Mouse (Mus musculus): ENCODE measurements around the gene Pmf1.
"Not testable (repeated sequence)": the region's sequence is repeated elsewhere in the genome, so short reads cannot be mapped to it uniquely, and the experiment has no call there.

Pmf1 gene

DNA sequence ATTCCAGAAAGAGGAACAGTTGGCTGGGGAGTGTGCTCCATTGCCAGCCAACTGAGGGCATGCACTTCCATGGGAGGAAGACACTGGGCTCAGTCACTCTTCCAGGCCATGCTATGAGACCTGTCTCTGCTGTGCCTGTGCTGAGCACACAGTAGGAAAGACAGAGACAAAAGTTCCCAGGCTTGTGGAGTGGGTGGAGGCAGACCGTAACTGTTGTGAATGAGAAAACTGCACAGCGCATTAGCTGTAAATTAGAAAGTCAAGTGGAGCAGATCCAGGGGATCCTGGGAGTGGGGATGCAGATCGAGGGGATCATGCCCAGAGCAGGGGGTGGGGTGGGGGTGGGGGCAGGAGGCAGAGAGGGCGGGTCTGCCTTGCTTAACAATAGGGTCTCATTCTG, 29.5 kb upstream of the Pmf1 start:
- DNase-seq (ENCODE audit: low read depth in 2 of 2, low spot score in 2 of 2), result no peak

DNA sequence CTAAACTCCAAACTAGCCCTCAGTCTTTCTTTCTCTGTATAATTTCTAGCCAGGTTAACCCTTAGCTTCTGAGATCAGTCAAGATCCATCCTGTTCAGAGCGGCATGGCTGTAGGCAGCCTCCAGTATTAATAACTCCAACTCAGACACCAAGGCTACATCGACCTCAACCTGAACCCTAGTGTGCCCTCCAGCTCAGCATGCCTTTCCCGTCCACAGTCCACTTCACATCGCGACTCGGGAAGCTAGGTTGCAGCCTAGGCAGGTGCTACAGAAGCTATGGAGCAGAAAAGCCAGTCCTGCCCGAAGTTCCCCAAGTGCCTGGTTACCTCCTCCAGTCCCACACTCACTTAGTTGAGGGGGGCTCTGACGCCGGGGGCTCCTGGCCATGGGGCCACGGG, 27.3 kb upstream of the Pmf1 start:
- DNase-seq (ENCODE audit: low read depth in 2 of 2, low spot score in 2 of 2), result no peak

DNA sequence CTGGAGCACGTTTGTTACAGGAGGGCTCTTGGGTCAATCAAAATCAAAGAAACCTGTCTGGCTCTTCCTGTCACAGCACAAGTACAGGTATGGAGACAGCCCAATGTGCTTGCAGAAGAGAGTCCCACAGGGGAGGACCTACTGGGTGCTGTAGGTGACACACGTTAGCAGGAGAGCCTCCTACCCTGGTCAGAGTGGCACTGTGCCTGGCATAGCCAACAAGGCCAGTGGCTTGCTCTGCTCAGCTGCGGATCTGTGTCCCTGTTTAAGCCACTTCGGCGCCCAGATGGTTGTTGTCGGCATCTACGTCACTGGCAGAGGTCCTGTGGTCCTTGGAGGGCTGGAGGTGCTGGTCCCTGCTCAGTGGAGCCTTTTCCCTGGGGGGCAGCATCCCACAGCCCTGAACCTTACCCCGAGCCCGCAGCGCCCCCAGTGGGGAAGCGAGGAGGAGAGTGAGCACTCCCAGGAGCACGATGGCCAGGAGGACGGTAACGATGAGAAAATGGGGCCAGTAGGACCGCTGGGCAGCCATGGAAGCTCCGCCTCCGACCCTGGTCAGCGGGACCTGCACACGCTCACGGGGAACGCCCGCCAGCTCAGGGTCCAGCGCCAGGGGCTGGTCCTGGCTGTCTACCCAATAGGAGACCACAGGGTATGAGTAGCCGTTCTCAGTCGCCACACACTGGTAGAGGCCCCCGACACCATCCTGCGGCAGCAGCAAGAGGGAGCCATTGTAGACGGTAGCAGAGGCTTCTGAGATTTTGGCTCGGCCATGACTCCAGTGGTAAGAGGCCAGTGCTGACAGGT, 26.5 kb upstream of the Pmf1 start:
- DNase-seq (ENCODE audit: low read depth in 2 of 2, low spot score in 2 of 2), result no peak

DNA sequence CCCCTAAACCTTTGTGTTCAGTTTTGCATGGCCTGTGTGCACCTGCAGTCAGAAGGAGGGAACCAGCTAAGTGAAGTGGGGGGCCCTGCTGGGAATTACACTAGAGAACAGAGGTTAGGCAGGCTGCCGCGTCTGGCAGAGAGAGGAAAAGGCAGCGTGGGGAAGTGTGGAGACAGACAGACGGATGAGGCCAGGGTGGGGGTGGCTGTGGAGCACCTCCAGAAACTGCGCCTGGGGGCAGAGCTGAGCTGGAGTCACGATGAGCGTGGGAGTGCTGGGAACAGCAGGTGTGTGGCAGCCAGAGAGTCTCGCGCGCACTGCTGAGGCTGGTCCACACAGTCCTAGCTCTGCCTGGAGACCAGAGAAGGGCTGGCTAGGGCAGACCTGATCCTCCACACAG, 25.4 kb upstream of the Pmf1 start:
- DNase-seq (ENCODE audit: low read depth in 2 of 2, low spot score in 2 of 2), result no peak

DNA sequence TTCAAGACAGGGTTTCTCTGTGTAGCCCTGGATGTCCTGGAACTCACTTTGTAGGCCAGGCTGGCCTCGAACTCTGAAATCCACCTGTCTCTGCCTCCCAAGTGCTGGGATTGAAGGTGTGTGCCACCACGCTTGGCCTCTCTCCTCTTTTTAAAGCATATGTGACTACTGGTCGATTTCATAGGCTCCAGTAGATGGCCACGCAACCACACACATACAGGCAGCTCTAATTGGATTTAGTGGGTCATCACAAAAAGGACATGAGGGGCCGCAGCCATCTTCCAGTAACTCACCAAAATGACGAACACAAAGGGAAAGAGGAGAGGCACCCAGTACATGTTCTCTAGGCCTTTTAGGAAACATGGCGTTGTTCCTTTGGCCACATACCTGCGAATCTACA, 18.5 kb upstream of the Pmf1 start:
- DNase-seq (ENCODE audit: low read depth in 2 of 2, low spot score in 2 of 2), result not testable (repeated sequence)

DNA sequence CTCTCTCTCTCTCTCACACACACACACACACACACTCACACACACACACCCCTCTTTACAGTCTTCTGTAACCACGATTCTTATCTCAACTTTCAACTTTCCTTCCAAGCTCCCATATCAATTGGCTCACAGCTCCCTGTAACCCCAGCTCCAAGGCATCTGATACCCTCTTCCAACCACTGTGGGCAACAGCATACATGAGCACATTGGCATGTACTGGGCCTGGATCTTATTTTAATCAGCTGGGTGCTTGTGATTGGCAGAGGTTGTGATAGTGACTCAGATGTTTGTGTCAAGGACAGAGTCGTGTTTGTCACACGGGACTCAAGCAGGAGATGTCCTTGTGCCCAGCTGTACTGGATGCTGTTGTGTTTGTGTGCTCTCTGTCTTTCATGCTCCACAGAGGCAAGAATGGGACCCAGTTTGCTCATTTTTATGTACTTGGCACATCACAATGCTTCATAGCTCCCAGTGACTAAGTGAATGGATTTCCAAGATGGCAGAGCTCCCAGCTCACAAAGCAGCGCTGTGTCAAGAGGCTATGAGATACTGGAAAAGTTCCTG, 17.3 kb upstream of the Pmf1 start:
- no peak for DNase-seq (ENCODE audit: low read depth in 2 of 2, low spot score in 2 of 2)

DNA sequence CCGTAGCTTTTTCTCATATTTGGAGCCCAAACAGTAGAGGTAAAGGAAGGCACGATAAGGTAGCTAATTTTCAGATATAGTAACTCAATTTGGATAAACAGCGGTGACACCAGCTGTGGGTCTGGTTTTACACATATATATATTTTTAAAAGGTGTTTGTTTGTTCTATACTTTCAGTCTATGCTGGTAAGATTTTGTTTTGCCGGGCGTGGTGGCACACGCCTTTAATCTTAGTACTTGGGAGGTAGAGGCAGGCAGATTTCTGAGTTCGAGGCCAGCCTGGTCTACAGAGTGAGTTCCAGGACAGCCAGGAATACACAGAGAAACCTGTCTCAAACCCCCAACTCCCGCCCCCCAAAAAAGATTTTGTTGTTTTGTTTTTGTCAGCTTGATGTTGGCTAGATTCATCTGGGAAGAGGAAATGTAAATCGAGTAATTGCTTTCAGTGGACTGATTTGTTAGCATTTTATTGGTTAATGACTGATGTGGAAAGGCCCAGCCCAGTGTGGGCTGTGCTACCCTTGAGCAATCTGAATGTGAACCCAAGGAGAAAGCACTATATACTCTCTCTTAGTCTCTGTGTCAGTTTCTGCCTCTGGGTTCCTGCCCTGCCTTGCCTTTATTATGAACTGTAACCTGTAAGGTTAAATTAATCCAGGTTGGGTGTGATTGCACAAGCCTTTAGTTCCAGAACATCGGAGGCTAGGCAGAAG, 15.7 kb upstream of the Pmf1 start:
- DNase-seq (ENCODE audit: low read depth in 2 of 2, low spot score in 2 of 2), result no peak

DNA sequence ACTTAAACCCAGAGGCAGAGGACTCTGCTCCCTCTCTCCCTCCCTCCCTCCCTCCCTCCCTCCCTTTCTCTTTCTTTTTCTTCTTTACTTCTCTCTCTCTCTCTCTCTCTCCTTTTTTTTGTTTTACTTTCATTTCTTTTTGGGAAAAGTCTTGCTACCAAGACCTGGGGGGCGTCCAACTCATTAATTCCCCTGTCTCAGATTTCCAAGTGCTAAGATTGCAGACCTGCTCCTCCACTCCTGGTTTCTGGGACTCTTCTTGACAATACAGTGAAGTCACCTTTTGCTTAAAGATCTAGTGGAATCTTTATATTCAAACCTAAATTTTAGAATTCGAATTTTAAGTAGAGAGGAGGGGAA, 15.2 kb upstream of the Pmf1 start:
- no peak for DNase-seq (ENCODE audit: low read depth in 2 of 2, low spot score in 2 of 2)

DNA sequence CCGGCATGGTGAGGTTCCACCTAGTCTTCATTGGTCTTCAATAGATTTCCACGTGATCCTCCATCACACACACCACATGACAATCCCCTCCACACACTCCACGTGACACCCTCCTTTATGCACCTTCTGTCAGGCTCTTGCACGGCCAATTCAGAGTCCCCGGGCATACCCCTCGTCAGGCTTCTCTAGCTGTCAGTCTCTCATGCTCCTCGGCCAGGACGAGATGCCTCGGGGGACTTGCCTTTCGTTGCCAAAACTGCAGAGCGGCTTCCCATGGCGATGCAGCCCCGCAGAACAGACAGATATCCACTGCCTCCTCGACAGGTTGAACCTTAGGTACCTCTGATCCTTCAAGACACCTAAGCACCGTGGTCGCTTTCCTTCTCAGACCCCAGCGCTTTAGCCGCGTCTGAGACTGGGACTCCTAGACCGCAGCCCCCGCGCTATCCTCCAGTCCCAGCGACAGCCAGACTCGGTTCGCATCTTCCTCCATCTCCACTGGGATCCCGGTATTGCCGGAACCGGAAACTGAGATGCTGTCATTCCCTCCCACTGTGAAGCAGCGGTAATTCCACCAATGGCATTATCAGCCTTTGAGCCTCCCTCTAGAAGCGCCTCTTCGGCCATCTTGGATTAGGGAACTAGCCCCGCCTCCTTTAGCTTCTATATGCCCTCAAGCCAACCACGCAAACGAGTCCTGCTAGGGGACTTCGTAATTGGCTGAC, 14.6 kb upstream of the Pmf1 start, which contains the start of gene Slc25a44:
Gene Slc25a44 (minus strand): TSS at position 535 of the 725 bp plus-strand sequence.
- peak; percentile 86 to 92 for DNase-seq (ENCODE audit: low read depth in 2 of 2, low spot score in 2 of 2)

DNA sequence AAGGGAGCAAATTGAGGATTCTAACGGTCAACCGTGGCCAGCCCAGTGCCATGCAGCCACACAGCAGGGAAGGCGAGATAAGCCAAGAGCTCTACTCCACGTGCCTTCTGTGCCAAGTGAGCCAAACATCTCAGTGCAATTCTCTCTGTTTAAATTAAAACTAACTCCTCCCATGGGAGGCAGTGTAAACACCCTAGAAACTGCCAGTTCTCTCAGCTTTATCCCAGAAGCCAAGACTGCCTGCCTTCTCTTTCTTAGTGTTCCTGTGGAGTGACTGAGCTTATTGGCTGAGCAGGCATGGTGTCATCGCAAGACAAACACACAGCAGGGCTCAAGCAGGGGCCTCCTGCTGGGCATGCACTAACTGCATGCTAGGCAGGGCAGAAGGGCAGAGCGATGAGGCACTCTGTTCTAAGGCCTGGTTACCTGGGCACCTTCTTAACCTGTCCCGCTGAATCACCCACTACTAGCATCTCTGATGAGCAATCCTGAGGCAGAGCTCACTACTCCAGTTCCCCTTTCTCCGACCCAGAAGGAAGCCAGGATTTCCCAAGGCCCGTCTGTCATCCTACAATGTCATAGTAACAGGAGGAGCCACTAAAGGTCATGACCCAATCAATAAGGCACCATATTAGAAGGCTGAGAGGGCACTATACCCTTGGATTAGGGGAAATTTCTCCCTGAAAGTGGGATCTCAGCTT, 12.0 kb upstream of the Pmf1 start:
- DNase-seq (ENCODE audit: low read depth in 2 of 2, low spot score in 2 of 2), result no peak

DNA sequence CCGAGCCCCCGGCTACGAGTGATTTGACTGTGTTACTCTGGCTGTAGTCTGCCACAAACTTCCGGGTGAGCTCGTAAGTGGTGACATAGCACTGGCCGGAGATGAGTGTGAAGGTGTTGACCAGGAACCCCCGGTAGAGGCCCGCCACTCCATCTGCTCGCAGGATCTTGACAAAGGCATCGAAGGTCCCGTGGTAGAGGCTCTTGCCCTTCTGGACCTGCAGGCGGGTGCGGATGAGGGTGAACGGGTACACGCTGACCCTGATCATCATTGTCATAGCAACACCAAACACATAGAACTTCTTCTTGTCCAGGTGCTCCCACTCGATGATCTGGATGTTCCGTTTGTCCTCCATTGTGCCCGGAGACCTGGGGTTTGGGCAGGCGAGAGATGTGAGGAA, 10.6 kb upstream of the Pmf1 start:
- DNase-seq (ENCODE audit: low read depth in 2 of 2, low spot score in 2 of 2), result no peak

DNA sequence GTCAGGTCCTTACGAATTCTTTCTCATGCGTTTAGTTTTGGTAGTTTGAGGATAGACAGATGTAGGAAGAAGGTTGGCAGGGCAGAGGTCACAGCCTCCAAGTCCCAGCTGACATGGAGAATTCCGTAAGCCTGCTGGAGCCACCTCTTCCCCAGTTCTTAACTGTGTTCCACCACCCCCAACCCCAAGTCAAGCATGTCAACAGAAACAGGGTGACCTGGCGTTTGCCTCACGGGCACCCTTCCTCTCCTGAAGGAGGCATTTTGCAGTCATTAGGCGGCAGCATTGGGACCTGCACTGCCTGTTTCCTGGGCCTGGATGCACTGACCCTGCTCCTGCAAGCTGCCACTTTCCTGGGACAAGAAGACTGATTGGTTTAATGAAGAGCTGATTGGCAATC, 7.9 kb upstream of the Pmf1 start:
- DNase-seq (ENCODE audit: low read depth in 2 of 2, low spot score in 2 of 2), result no peak

DNA sequence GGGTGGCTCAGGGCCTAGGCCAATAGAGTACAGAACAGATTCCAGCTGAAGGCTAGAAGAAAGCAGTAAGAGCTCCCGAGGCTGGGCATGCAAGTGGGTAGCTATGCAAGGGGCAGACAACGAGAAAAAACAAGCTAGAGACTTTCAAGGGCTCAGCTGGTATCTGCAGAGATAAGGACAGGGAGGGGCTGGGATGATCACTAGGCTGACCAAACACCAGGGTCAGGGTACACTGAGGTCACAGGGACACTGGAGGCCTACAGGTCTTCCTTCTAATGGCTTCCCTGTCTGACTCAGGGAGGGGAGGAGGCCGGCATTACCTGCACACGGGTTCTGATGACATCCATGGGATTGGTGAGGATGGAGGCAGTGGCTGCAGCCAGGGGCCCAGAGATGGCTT, 5.5 kb upstream of the Pmf1 start:
- DNase-seq (ENCODE audit: low read depth in 2 of 2, low spot score in 2 of 2), result no peak

DNA sequence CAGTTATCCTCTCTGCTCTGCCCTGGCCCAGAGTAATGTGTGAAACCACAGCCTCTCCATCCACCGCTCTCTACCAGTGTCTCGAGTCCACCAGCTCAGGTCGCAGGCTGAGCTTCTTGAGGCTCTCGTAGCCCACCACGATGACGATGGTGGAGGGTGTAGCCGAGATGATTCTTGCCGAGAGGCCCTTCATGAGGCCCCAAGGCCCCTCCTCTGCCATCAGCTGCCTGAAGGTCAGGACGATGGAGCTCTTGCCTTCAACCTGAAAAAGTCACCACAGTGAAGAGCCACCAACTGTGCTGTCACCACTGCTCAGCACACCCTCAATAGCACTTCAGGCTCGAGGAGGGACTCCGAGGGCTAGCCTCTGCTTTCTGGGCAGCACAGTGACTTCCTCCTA, 2.5 kb upstream of the Pmf1 start:
- DNase-seq (ENCODE audit: low read depth in 2 of 2, low spot score in 2 of 2), result no peak

DNA sequence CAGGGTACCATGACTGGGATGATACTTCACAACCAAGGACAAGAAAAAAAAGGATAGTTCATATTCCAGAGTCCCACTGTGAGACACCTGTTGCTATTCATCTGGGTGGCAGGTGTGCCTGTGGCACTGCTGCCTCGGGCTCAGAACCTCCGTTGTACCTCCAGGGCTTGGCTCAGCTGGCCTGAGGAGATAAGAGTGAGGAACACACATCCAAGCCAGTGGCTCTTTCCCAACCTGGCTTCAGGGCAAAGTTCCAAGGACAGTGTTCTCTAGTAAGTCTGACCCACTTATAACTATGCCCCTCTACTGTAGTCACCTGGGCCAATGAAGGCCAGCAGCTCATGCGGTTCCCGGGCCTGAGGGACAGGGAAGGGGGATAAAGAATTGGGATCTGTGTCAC, 1.6 kb upstream of the Pmf1 start:
- no peak for DNase-seq (ENCODE audit: low read depth in 2 of 2, low spot score in 2 of 2)

DNA sequence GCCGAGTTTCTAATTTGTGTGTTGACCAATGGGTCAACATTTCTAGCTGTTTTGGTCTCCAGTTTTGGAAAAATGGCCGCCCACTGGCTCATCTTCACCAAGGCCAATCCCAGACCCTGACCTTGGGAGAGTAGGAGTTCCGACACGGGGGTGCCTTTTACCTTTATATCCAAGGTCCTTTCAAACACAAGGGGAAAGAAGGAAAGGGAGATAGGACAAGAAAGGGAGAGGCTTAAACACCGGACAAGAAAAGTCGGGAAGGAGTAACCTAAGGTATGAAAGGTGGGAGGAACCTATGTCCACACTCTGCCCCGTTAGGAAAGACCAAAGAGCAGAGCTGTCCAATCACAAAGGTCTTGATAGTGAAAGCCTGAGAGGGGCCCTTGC, 507 bp upstream of the Pmf1 start:
- DNase-seq (ENCODE audit: low read depth in 2 of 2, low spot score in 2 of 2), result no peak

DNA sequence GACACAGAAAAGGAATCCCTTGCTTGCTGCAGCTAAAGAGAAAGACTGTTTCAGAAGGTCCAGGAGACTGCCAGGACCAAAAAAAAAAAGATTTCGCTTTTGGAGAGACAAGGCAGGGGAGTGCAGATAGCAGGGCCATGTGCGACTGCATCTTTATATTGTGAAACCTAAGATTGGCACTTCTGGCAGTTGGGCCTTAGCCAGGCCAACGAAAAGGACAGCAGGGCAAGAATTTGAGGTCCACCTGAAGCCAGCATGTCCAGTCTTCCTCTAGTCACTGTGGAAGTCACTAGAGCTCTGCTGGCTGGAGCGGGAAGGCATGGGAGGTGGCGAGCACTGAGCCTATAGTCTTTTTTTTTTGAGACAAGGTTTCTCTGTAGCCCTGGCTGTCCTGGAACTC, 1.2 kb downstream of the Pmf1 start:
- DNase-seq (ENCODE audit: low read depth in 2 of 2, low spot score in 2 of 2), result no peak

DNA sequence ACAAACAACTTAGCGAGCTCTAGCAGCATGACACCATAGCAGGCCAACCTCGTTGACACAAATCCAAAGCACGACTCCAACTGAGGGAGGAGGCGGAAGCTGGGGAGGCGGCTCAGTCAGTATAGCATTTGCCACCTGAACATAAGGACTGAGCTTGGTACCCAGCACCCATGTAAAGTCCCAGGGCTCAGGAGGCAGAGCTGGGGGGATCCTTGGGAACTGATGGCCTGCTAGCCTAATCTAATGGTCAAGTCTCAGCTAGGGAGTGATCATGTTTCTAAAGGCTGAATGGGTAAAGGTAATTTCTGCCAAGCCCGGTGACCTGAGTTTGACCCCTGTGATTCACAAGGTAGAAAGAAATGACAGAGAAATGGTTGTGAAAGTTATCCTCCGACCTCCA, 2.6 kb downstream of the Pmf1 start:
- no peak for DNase-seq (ENCODE audit: low read depth in 2 of 2, low spot score in 2 of 2)

DNA sequence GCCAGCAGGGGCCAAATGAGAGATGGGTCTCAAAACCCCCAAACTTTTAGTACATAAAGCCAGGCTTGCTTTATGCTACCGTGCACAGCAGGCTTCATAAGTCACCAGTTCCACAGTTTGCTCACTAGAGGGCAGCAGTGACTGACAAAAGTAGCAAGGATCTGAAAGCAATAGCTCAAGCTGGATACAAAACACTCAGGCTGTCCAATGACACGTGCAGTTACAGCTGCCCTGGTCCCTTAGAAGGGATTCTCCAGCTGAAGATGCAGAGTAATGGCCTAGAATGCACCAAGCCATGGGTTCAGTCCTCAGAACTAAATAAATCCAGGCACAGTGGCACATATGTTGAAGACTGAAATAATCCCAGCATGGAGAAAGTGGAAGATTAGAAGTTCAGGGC, 3.0 kb downstream of the Pmf1 start:
- DNase-seq (ENCODE audit: low read depth in 2 of 2, low spot score in 2 of 2), result peak; percentile 59 to 66

DNA sequence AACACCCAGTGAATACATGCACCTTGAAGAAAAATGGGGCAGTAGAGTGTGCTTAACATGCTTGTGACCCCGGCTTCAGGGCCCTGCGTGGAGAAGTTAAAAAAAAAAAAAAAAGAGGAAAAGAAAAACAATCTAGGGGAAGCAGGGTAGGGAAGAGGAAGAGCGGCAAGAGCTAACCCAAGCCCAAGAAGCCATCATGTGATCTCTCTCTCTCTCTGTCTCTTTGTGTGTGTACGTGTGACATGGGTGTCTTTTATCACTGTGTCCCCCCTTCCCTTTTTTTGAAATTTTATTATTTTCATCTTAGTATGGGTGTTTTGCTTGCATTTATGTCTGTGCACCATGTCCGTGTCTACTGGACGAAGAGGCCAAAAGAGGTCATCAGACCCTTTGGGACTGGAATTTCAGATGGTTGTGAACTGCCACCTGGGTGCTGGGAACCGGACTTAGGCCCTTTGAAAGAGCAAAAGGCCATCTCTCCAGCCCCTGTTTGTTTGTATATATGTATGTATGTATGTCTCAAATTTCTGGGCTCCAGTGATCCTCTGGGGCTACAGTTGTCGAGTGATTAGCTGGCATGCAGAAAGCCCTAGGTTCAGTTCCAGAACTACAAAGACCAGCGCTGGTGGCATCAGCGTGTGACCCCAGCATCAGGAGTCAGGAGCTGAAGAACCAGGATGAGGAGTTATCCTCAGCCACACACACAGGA, 6.5 kb downstream of the Pmf1 start:
- DNase-seq (ENCODE audit: low read depth in 2 of 2, low spot score in 2 of 2), result no peak

DNA sequence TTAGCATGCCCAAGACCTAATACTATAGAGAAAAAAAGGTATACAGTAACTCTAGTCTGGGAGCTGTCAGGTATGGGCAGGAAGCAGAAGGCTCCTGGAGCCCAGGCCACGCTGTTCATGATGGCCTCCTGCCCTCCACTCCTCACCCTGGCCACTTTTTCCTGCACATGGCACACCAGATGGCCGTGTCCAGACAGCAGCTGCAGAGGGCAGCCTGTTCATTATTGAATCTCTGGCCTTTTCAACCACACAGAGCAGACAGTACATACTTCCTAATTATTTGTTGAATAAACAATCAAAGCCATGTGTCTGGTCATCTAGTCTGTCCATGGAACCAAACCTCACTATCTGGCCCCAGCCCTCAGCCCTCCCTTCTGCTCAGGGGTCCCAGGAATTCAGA, 11.5 kb downstream of the Pmf1 start:
- no peak for DNase-seq (ENCODE audit: low read depth in 2 of 2, low spot score in 2 of 2)
